Mouse (Mus musculus) B cell, adult 2 months (primary cell): ENCODE results near the gene Asb7.

Source experiments
- DNase-seq, 2 experiments: peaks; one replicate each; pipeline ENCODE4 v3.0.0; 2022

The Asb7 gene

GRCm38 (mm10) chr7:66689294-66689619 is at the start of gene Asb7:
Gene Asb7 (minus strand): TSS chr7:66689596.
- no peak for DNase-seq

DNA sequence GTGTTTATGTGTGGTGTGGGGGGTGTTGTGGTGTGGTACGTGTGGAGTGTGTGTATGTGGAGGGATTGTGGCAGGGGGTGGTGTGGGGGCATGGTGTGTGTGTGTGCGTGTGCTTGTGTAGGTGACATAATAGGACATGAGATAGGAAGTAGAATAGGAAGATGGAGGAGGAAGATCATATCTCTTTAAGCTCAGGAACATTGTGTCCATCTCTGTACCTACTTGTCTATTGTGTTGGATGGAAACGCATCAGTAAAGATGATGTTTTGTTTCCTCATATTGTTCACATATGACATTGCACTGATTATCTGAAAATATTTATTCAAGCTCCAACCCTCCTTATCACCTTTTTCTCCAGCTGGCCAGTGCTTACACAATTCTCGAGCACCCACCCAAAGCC is 48.0 kb upstream of the Asb7 start:
- DNase-seq, result no peak

GRCm38 (mm10) chr7:66734993-66735392 is 45.6 kb upstream of the Asb7 start:
- DNase-seq, result no peak

DNA sequence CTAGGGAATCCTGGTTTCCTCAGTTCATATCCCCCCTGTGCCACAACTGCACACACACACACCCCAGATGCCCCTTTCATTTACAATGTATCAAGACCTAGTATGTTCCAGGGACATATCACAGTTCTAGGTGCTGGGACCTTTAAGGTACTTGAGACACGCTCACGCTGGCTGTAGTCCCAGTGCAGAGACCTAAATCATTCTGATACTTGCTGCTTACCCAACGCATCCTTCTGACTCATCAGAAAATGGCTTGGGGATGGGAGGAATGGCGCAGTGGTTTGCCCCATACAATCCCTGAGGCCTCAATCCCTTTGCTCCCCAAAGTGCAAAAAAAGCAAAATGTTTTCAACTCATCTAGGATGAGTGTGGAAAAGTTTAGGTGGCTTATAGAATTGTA is 45.1 kb upstream of the Asb7 start:
- no peak for DNase-seq

DNA sequence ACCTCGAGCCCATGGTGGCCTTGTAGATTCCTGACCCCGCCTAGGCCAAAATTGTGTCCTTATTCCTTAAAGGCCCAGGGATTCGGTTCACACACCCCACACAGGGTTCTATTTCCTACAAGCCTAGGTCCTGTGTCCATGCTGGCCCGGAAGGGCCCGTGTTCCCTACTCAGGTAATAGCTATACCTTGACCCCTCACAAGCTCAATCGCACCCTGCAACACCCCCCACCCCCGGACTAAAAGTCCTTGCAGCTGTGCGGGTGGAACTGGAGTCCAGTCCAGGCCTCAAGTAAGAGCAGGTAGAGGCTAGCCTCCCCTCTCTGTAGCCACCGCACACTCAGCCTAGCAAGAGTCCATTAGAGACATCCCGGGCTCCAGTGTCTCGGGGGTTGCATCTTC is 44.5 kb upstream of the Asb7 start:
- no peak for DNase-seq

GRCm38 (mm10) chr7:66733431-66733830 is 44.0 kb upstream of the Asb7 start:
- DNase-seq, result no peak

GRCm38 (mm10) chr7:66729232-66729631 is 39.8 kb upstream of the Asb7 start:
- no peak for DNase-seq

GRCm38 (mm10) chr7:66728072-66728471 is 38.7 kb upstream of the Asb7 start:
- DNase-seq, result no peak

- no peak for DNase-seq
These were observed 35.6 kb upstream of the Asb7 start for GRCm38 (mm10) chr7:66724954-66725353.

DNA sequence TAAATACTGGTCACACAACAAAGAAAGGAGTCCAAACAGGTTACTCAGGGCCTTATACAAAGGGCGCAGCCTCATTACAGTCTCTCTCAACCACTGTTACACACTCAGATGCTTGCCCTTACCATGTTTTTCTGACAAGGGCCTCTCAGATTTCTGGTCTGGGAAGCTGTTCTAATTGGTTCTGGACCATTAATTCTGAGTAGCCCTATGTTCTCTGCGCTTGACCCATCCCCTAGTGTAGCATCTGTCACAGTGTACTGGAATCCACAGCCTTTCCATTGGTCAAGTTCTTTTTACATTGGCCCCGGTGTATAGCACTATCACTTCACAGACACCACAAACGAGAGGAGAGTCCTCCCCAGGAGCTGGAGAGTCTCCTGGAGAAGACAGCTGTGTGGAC is 35.1 kb upstream of the Asb7 start:
- DNase-seq, result no peak

DNA sequence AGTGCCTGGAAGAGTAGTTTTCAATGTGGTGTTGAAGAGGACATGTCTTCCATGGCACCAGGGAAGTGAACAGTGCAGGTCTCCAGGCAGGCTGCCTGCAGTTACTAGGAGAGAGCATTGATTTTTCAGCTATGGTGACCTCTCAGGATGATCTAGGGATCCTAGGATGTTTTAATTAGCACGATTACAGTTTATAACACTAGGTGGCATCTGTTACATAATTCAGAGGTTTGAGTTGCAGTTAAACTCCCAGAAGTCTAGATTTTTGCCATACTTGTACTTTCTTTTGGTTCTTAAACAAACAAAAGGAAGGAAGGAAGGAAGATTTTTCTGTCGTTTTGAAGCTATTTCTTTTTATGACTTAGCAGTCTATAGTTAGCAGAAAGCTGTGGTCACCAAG is 21.8 kb upstream of the Asb7 start:
- DNase-seq, result no peak

GRCm38 (mm10) chr7:66704631-66705030 is 15.2 kb upstream of the Asb7 start:
- no peak for DNase-seq

GRCm38 (mm10) chr7:66702721-66703120 is 13.3 kb upstream of the Asb7 start:
- DNase-seq, result no peak

GRCm38 (mm10) chr7:66694467-66694866 is 5.1 kb upstream of the Asb7 start:
- no peak for DNase-seq

DNA sequence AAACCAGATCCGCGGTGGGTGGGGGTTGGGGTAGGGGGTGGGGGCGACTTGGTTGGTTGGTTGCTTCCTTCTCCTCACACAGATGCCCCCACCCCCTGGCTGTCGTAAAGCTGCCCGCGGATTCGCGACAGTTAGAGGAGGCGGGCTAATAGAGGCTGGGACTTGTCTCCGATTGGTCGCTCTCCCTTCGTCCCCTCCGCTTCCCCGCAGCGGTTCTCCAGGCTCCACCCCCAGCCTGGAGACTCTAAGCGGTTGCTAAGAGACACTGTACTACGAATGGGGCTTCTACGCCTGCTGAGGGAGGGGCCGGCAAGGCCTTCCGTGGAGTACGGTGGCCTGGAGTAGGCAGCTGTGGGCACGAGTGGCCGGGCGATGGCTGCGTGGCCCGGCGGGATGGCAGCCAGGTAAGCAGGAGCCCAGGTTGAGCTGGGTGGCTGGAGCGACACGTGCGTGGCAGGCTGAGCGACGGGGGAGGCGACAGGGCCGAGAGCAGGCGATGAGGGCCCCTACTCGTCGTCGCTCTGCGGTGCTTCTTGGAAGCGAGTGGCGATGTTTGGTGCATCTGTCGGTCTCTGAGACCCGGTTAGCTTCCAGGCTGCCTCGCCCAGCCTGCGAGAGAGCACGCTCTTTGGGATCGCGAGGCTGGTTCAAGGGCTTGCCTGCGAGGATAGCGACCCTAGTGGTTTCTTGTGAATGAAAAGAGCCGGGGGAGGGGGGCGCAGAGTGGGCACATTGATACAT is 394 bp upstream of the Asb7 start, which contains the start of gene Lins1:
Gene Lins1, plus strand, starts transcription at position 270 of the 741 bp plus-strand sequence.
- DNase-seq, result peak; percentile 95 to 97

DNA sequence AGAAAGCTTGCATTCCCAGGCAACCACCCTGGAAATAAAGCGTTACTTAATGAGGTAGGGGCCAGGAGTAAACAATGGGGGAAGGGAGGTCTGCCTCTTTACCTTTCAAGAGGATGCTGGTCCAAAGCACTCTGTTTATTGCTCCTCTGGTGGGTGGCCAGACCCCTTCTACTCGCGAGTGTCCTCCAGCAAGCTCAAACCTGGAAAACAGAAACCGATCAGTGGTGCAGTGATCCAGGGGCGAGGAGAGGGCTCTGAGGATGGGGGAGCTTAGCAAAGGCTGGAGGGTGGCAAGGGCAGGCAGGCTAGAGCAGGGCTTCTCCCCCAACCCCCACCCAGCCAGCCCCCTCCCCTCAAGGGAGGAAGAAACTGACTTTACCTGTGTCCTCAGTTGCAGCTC is 675 bp downstream of the Asb7 start:
- peak in 1 of 2 experiments; percentile 1 for DNase-seq

GRCm38 (mm10) chr7:66682119-66682863 is 7.1 kb downstream of the Asb7 start:
- no peak for DNase-seq

- no peak for DNase-seq
These were observed 13.6 kb downstream of the Asb7 start for GRCm38 (mm10) chr7:66675800-66676199.

- no peak for DNase-seq
These were observed 22.3 kb downstream of the Asb7 start for GRCm38 (mm10) chr7:66667064-66667463.

- no peak for DNase-seq
These were observed 25.8 kb downstream of the Asb7 start for GRCm38 (mm10) chr7:66663548-66663947.

GRCm38 (mm10) chr7:66661572-66661971 is 27.8 kb downstream of the Asb7 start:
- DNase-seq, result peak; percentile 79 to 81

DNA sequence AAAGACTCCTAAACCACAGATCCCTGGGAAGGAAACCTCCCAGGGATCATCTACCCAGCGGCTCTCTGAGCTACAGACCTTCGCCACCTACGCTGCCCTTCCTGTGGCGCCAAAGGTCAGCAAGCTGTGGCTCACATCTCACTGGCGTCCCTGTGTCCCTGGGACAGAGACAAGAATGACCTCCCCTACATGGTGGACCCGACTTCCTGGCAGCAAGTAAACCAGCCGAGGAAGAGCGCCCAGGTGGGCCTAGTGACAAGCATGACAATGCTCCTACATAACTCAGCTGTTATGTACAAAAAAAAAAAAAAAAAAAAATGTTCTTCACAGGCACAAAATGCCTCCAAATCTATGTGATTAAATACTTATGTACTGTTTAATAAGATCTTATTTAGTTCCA is 28.4 kb downstream of the Asb7 start:
- DNase-seq, result no peak

GRCm38 (mm10) chr7:66660291-66660690 is 29.1 kb downstream of the Asb7 start:
- DNase-seq, result no peak

DNA sequence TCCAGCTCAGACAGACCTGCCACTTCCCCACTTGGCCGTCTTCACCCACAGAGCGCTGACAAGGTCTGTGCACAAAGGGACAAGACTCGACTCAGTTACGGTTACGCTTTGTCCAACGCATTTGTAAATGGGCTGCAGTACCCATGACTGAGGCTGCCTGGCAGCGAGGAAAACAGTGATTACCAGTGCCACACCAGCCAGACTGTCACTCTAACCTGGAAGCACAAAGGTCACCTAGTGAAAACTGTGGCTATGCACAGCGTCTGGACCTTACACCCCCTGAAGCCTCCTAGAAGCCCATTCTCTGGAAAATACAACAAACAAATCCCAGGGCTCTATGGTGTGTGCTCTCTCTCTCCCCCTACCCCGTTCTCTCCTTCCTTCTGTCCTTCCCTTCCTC is 33.9 kb downstream of the Asb7 start:
- DNase-seq, result no peak

GRCm38 (mm10) chr7:66653596-66653995 is 35.8 kb downstream of the Asb7 start:
- no peak for DNase-seq
